Mouse (Mus musculus) splenic B cell, adult 2 months (primary cell): ENCODE results near the gene Ar.

Experiments
- DNase-seq: peaks from one replicate; pipeline ENCODE4 v3.0.0-alpha.2; 2011; ENCODE audit warnings: low read depth, low spot score
- H3K27me3 ChIP-seq: 2 replicates; pipeline ENCODE4 v1.6.1; 2012; ENCODE audit warnings: mild to moderate bottlenecking, low read length, moderate library complexity, mixed read lengths; ENCODE audit not compliant: control insufficient read depth, poor library complexity, insufficient read depth, severe bottlenecking
- H3K36me3 ChIP-seq: 2 replicates; pipeline ENCODE4 v1.6.1; 2012; ENCODE audit warnings: mild to moderate bottlenecking, low read length, moderate library complexity, mixed read lengths; ENCODE audit not compliant: control insufficient read depth, poor library complexity, insufficient read depth, severe bottlenecking

The Ar gene

DNA sequence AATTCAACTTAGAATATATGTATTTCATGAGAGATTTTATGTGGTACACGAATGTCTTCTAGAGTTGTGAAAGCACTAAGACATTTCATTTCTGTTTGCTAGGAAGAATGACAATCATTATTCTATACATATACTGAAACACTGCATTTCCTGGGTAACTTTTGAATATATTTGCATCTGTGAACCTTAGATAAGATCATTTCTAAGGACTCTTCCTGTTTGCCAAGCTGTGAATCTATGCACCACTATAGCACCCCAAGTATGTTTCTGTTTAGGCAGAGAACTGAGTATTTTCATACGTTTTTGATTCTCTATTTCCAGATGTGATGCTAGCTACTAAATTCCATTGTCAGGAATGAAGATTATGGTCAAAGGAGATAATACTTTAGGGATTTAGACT, 153.4 kb downstream of the Ar start:
- Histone ChIP-seq H3K27me3 (no peaks in the 10 kb centered on the region), H3K36me3 (no peaks in the 10 kb centered on the region)
- no peak for DNase-seq

GRCm38 (mm10) chrX:98315961-98316360, 167.4 kb downstream of the Ar start:
- Histone ChIP-seq H3K36me3 (no peaks in the 10 kb centered on the region), H3K27me3 (no peaks in the 10 kb centered on the region)
- no peak for DNase-seq

GRCm38 (mm10) chrX:98317483-98317882, 168.9 kb downstream of the Ar start:
- no peaks in the 10 kb centered on the region for H3K27me3 ChIP-seq
- H3K36me3 ChIP-seq, result no peaks in the 10 kb centered on the region
- no peak for DNase-seq

DNA sequence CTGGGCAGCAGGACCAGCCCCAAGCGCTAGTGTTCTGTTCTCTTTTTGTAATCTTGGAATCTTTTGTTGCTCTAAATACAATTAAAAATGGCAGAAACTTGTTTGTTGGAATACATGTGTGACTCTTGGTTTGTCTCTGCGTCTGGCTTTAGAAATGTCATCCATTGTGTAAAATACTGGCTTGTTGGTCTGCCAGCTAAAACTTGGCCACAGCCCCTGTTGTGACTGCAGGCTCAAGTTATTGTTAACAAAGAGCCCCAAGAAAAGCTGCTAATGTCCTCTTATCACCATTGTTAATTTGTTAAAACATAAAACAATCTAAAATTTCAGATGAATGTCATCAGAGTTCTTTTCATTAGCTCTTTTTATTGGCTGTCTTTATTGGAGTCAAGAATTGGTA, 174.5 kb downstream of the Ar start:
- H3K27me3 ChIP-seq, result no peaks in the 10 kb centered on the region
- DNase-seq, result no peak
- no peaks in the 10 kb centered on the region for H3K36me3 ChIP-seq

- no peak for DNase-seq
- H3K27me3 ChIP-seq, result no peaks in the 10 kb centered on the region
These were observed 198.9 kb downstream of the Ar start for GRCm38 (mm10) chrX:98347481-98347880.

GRCm38 (mm10) chrX:98348036-98348435, 199.5 kb downstream of the Ar start:
- no peak for DNase-seq
- no peaks in the 10 kb centered on the region for H3K36me3 ChIP-seq

More at GRCm38 (mm10) chrX:98347481-98347880, 198.9 kb downstream of the Ar start:
- H3K36me3 ChIP-seq, result no peaks in the 10 kb centered on the region

More at GRCm38 (mm10) chrX:98348036-98348435, 199.5 kb downstream of the Ar start:
- H3K27me3 ChIP-seq, result no peaks in the 10 kb centered on the region
